Mouse (Mus musculus): ENCODE data around the gene Pcdh15. TPM values are rescaled to one million over a fixed set of nuclear protein-coding genes. Genes with fewer than 3 reads are reported as not detected.

Pcdh15 gene
- total RNA-seq (2021): under 1 TPM; 0.35 to 0.56 TPM

- DNase-seq: no peak
- intact Hi-C loops (cut with DNase I): loop anchor here (10.0 kb wide), 1 partner anchor 1366 kb away; no protein-coding TSS in a partner anchor
Measured at GRCm38 (mm10) chr10:73098966-73099845, at the start of gene Pcdh15. Gene Pcdh15 (plus strand): TSS chr10:73099342.

- intact Hi-C loops (cut with DNase I): no loop called here
- DNase-seq: no peak
Measured at GRCm38 (mm10) chr10:73052074-73052473, 47.1 kb upstream of the Pcdh15 start.

GRCm38 (mm10) chr10:73059726-73060230 lies 39.4 kb upstream of the Pcdh15 start:
- intact Hi-C loops (cut with DNase I): no loop called here
- no peak for DNase-seq

- intact Hi-C loops (cut with DNase I): no loop called here
- DNase-seq: no peak
Measured at GRCm38 (mm10) chr10:73086703-73087102, 12.4 kb upstream of the Pcdh15 start.

- DNase-seq: no peak
- intact Hi-C loops (cut with DNase I): loop anchor here (10.0 kb wide), 1 partner anchor 1368 kb away; no protein-coding TSS in a partner anchor
Measured at GRCm38 (mm10) chr10:73096531-73097135, 2.5 kb upstream of the Pcdh15 start.

GRCm38 (mm10) chr10:73097176-73097575 lies 2.0 kb upstream of the Pcdh15 start:
- intact Hi-C loops (cut with DNase I): loop anchor here (10.0 kb wide), 1 partner anchor 1368 kb away; no protein-coding TSS in a partner anchor
- DNase-seq: no peak

- DNase-seq: peak; percentile 5 to 41
- intact Hi-C loops (cut with DNase I): loop anchor here (10.0 kb wide), 1 partner anchor 1367 kb away; no protein-coding TSS in a partner anchor
Measured at GRCm38 (mm10) chr10:73097979-73098378, 1.2 kb upstream of the Pcdh15 start.

- DNase-seq: no peak
- intact Hi-C loops (cut with DNase I): loop anchor here (10.0 kb wide), 2 partner anchors 305 to 1365 kb away; no protein-coding TSS in a partner anchor
Measured at GRCm38 (mm10) chr10:73099846-73100241, 702 bp downstream of the Pcdh15 start.

GRCm38 (mm10) chr10:73103383-73103994 lies 4.3 kb downstream of the Pcdh15 start:
- no peak for DNase-seq

GRCm38 (mm10) chr10:73105893-73106292 lies 6.8 kb downstream of the Pcdh15 start:
- intact Hi-C loops (cut with DNase I): loop anchor here (2.0 to 10.0 kb wide), 2 partner anchors 257 to 299 kb away; no protein-coding TSS in a partner anchor

More at GRCm38 (mm10) chr10:73103383-73103994, 4.3 kb downstream of the Pcdh15 start:
- intact Hi-C loops (cut with DNase I): loop anchor here (10.0 kb wide), 1 partner anchor 301 kb away; no protein-coding TSS in a partner anchor

GRCm38 (mm10) chr10:73137985-73138384 lies 38.8 kb downstream of the Pcdh15 start:
- intact Hi-C loops (cut with DNase I): no loop called here
- no peak for DNase-seq

More at GRCm38 (mm10) chr10:73105893-73106292, 6.8 kb downstream of the Pcdh15 start:
- DNase-seq: peak; percentile 5 to 18

- intact Hi-C loops (cut with DNase I): no loop called here
- no peak for DNase-seq
Measured at GRCm38 (mm10) chr10:73147543-73147942, 48.4 kb downstream of the Pcdh15 start.

- no peak for DNase-seq
- intact Hi-C loops (cut with DNase I): no loop called here
Measured at GRCm38 (mm10) chr10:73147978-73148377, 48.8 kb downstream of the Pcdh15 start.

- intact Hi-C loops (cut with DNase I): no loop called here
Measured at GRCm38 (mm10) chr10:73154544-73154943, 55.4 kb downstream of the Pcdh15 start.

GRCm38 (mm10) chr10:73161757-73162156 lies 62.6 kb downstream of the Pcdh15 start:
- no peak for DNase-seq
- intact Hi-C loops (cut with DNase I): no loop called here

More at GRCm38 (mm10) chr10:73154544-73154943, 55.4 kb downstream of the Pcdh15 start:
- no peak for DNase-seq

- DNase-seq: no peak
- intact Hi-C loops (cut with DNase I): loop anchor here (2.0 kb wide), 1 partner anchor 149 kb away; no protein-coding TSS in a partner anchor
Measured at GRCm38 (mm10) chr10:73216001-73216400, 116.9 kb downstream of the Pcdh15 start.

GRCm38 (mm10) chr10:73242294-73242693 lies 143.2 kb downstream of the Pcdh15 start:
- DNase-seq: no peak

GRCm38 (mm10) chr10:73280438-73280837 lies 181.3 kb downstream of the Pcdh15 start:
- intact Hi-C loops (cut with DNase I): no loop called here
- no peak for DNase-seq

More at GRCm38 (mm10) chr10:73242294-73242693, 143.2 kb downstream of the Pcdh15 start:
- intact Hi-C loops (cut with DNase I): no loop called here

GRCm38 (mm10) chr10:73296456-73296855 lies 197.3 kb downstream of the Pcdh15 start:
- DNase-seq: peak; percentile 10 to 18
- intact Hi-C loops (cut with DNase I): no loop called here

GRCm38 (mm10) chr10:73301951-73302350 lies 202.8 kb downstream of the Pcdh15 start:
- DNase-seq: no peak
- intact Hi-C loops (cut with DNase I): no loop called here
